Mouse (Mus musculus): ENCODE data around the gene Slitrk5. TPM values are rescaled to one million over a fixed set of nuclear protein-coding genes. Genes with fewer than 3 reads are reported as not detected.
"Not testable (repeated sequence)": the region's sequence is repeated elsewhere in the genome, so short reads cannot be mapped to it uniquely, and the experiment has no call there.

Slitrk5 gene
- total RNA-seq (2021): 1 to 10 TPM in 1 of 2 experiments, under 1 TPM in 1; 0.56 to 1.2 TPM
- long read RNA-seq, experiment 1: 0 reads
- long read RNA-seq, experiment 2: 0 reads

DNA sequence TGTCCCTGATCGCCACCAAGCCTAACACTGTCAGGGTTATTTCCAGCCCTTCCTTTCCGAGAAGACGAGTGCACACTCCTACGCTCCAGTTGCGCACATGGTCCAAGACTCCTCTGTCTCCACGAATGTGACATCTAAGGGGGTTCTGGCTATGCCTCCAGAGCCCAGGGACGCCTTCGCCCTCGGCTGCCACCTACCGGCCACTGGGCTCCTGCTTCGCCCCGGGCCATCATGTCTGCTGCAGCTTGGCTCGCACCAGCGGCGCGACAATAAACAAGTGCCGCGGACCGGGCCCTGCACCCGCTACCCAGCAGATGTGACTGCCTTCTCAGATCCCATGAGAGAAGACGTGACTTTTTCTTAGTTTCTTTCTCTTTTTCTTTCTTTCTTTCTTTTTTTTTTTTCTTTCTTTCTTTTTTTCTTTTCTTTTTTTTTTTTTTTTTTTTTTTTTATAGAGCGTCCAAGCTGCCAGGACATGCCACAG lies at the start of gene Slitrk5:
Gene Slitrk5, plus strand, starts transcription at position 434 of the 484 bp plus-strand sequence.
- DNase-seq (ENCODE audit: low spot score in 2 of 2): peak; percentile 56 to 62

DNA sequence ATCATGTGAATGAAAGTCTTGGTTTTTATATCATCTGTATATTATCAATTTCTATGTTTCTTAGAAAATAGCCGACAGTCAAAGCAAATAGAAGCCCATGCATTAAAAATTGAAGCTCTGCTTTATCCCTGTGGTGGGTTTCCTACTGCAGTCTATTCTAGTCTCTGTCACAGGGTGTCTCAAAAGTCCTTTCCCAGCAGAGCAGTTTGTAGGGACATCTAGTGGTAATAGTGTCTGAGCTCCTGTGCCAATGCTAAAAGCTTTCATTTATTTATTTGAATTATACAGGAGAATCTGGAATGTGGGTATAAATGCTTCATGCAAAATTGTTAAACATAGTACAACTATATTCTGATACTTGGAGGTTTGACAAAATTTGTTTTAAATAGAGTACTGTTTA lies 2.0 kb upstream of the Slitrk5 start:
- DNase-seq (ENCODE audit: low spot score in 2 of 2): no peak

DNA sequence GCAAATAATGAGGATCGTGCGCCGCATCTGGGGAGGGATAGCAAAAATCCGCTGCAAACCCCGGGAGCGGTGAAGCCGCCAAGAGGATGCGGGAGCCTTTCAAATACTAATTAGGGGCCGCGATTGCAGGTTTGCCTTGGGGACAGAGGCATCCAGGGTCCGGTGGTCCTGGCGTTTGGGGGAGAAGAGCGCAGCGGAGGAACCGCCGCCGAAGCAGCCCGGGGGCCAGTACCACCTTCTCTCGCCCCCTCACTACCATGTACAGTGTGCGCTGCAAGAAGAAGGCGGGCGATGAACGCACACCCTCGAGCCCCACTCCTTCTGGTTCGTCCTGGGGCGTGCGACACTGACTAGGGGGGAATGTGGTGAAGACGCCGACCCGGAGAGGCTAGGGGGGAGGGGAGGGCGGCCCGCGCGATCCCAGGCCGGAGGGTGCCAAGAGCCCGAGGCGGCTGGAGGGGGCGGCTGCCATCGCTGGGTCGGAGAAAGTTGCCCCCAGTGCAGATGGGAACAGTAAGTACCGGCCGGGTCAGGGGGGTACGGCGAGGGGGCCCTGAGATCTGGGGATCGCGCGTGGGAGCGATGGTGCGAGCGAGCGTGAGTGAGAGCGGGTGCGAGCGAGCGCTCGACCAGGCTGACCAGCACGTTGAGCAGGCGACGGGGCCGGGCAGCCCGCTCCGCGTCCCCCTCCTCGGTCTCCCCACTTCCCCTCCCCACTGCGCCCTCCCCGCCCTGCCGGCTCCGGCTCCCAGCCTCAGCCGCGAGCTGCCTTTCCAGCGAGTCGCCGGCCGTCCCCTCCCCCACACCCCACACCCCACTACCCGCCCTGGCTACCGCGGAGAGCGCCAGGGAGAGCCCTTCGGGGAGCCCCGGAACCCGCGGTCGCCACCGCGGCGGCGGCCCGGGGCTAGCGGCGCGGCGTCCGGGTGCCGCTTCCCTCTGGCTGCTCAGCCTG lies 591 bp downstream of the Slitrk5 start:
- DNase-seq (ENCODE audit: low spot score in 2 of 2): no peak

DNA sequence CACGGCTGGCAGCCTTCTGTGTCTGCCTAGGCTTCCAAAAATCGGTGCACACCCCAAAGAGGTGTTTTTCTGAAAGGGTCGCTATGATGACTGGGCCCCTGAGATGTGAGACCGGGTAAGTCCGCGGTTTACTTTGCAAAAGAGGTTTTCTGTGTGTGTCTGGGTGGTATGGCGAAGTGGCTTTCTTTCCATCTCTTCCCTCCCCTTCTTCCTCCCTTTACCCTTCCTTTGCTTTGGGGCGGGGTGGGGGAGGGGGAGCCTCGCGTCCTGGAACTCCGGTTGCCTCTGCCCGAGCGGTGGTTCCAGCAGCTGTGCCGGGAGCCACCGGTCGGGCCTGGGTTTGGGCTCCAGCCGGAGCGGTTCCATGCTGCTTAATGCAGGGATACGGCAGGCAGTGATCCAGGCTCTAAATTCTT lies 1.3 kb downstream of the Slitrk5 start:
- DNase-seq (ENCODE audit: low spot score in 2 of 2): no peak

DNA sequence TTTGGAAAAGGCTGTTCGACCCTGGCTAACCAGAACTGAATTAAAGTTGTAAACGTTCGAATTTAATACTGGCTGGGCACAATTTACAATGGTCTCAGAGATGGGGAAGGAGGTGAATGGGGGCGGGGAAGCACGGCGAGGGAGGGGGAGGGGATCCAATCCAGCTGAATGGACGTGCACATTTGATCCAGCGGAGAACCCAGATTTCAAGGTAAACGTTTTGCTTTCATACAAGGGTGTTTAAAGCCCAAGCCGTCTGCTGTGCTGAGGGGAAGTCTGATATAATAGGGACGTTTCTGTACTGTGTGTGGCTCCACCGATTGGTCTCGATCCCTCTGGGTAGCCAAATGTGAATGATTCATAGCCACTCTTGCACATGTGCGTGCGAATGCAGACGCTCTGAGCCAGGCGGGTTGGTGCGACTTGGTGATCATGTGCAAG lies 2.0 kb downstream of the Slitrk5 start:
- DNase-seq (ENCODE audit: low spot score in 2 of 2): no peak

DNA sequence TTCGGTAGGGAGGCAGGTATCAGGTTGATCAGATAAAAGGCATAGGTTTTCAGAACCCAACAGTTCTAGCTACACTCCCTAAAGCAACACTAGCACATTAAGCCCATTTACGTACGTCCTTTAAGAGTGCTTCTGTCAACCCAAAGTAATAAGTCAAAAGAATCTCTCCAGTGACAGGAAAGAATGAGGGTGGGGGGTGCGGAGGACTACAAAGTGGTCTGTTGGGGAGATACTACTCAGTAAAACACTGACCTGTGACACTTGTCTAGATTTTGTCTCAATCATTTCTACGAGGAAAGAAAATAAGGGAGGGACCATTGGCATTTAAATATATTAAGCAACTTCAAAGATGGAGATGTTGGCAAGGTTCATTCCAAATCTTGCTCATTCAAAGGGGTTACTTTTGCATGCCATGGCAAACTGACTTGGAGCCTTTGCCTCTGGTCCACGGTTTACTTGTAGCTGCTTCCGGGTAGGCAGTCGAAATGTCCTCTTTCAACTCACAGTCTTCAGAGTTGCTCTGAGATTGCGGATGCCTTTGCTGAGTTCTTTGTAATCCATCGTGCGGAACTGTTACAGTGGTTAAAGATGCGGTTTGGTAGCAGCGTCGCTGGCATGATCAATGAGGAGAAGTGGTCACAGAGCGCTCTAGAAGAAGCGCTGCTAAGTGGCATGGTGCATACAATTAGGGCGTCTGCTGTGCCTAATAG lies 2.6 kb downstream of the Slitrk5 start:
- DNase-seq (ENCODE audit: low spot score in 2 of 2): no peak

DNA sequence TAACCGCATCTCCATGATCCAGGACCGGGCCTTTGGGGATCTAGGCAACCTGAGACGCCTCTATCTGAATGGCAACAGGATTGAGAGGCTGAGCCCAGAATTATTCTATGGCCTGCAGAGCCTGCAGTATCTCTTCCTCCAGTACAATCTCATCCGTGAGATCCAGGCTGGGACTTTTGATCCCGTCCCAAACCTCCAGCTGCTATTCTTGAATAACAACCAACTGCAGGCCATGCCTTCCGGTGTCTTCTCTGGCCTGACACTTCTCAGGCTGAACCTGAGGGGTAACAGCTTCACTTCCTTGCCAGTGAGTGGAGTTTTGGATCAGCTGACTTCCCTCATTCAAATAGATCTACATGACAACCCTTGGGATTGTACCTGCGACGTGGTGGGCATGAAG lies 5.4 kb downstream of the Slitrk5 start:
- DNase-seq (ENCODE audit: low spot score in 2 of 2): no peak

DNA sequence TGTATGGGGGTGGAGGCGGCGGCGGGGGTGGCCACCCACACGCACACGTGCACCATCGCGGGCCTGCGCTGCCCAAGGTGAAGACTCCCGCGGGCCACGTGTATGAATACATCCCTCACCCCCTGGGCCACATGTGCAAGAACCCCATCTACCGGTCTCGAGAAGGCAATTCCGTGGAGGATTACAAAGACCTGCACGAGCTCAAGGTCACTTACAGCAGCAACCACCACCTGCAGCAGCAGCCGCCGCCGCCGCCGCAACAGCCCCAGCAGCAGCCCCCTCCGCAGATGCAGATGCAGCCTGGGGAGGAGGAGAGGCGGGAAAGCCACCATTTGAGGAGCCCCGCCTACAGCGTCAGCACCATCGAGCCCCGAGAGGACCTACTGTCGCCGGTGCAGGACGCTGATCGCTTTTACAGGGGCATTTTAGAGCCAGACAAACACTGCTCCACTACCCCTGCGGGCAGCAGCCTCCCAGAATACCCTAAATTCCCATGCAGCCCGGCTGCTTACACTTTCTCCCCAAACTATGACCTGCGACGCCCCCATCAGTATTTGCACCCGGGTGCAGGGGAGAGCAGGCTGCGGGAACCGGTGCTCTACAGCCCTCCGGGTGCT lies 6.3 kb downstream of the Slitrk5 start:
- no peak for DNase-seq (ENCODE audit: low spot score in 2 of 2)

DNA sequence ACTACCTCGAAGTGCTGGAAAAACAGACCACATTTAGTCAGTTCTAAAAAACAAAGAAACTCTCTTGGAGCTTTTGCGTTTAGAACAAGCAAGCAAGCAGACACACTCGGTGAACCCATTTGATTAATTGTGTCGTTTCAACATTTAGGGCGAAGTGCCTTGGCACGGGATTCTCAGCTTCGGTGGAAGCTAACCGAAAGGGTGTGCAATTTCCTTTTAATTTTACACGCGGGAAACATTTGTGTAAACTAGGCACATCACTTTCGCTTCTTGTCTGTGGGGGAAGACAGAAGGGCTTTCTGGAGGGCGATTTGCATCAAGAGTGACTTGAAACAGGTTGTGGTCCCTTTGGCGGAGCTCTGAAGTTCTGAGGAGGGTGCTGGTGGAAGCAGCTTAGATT lies 6.9 kb downstream of the Slitrk5 start:
- DNase-seq (ENCODE audit: low spot score in 2 of 2): no peak

DNA sequence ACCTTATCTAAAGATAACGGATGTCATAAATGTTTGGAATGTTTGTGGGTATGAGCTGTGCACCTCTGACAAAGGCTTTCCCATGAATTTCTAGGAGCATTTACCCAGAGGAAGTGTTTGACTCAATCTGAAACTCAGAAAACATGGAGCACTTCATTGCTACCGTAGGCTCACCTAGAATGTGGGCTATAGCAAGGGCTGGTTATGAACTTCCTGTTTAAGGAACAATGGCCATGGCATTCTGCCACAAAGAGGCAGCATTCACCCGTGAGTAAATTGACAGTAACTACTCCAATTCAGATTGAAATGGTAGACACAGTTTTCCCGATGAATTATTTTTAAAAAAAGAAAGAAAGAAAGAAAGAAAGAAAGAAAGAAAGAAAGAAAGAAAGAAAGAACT lies 8.6 kb downstream of the Slitrk5 start:
- no peak for DNase-seq (ENCODE audit: low spot score in 2 of 2)

DNA sequence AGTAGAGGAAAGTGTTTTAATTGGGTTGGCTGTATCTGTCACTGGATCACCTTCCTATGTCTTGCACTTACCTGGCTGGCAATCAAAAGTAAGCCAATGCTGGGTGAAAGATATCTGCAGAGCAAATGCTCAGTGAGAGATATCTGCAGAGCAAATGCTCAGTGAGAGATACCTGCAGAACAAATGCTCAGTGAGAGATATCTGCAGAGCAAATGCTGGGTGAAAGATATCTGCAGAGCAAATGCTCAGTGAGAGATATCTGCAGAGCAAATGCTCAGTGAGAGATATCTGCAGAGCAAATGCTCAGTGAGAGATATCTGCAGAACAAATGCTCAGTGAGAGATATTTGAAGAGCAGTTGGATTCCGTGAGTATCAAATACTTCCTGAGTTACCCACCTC lies 15.2 kb downstream of the Slitrk5 start:
- not testable (repeated sequence) for DNase-seq (ENCODE audit: low spot score in 2 of 2)

DNA sequence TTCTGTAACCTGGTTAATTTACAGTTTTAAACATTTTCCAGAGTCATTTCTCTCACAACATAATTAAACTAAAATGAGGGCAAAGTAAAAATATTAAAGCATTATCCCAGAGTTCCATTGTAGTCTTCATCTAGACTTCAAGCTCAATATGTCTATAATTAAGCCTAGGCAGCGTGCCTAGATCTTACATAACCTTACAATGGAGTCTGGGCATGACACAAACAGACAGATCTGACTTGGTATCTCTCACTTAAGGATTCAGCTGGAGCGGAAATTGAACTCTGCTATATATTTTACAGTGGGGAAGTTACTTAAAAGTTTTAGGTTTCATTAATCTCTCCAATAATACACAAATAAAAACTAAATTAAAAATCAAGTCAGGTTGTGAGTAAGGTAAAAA lies 54.9 kb downstream of the Slitrk5 start:
- DNase-seq (ENCODE audit: low spot score in 2 of 2): no peak
